Mouse (Mus musculus): Measurements from ENCODE around the gene Ccdc171.

DNA sequence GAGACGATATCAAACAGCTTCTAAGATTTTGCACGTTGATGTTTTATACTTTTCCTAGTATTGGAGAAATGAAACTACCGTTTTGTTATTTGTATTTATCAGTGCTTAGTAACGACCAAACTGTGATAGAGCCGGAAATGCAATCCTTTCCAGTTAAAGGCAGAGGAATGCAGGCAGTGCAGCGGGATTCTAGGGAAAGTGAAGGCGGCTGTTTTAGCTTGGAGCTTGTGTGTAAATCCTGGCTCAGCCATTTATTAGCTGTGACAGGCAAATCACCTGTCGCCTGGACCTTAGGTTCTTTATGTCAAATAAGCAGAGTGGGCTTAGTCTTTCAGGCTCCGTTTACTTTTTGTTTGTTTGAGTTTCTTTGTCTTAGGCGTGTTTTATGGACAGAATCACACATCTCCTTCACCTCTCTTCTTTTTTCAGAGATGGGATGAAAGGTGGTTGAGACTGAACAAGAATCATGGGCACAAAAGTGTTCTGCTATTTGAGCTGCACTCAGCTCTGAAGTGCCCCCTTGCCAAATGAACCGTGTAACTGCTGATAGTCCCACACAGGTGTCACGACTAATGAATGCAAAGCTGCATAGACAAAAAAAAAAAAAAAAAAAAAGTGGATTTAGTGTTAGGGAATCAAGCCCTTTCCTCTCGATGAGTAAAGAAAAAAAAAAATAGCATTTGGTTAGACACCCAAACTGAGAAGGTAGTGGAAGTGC is 1.1 kb downstream of the Ccdc171 start:
- TF ChIP-seq POLR2A (IDR thresholded peaks at IDR 0.05; ENCODE audit: insufficient read depth, low read length), result no peak
- no peak for TF ChIP-seq CTCF (IDR thresholded peaks at IDR 0.05; ENCODE audit: low read depth, low read length)
- TF ChIP-seq EP300 (IDR thresholded peaks at IDR 0.05; ENCODE audit: insufficient read depth, low read depth, low read length), result no peak
